Mouse (Mus musculus): Measurements from ENCODE around the gene Olfr1028. TPM values are rescaled to one million over a fixed set of nuclear protein-coding genes. Genes with fewer than 3 reads are reported as not detected.

The Olfr1028 gene
- polyA plus RNA-seq (2015; fragmentation: Nextera tagmentation; extraction: Ambion mirVana) = not detected in 2 replicates

DNA sequence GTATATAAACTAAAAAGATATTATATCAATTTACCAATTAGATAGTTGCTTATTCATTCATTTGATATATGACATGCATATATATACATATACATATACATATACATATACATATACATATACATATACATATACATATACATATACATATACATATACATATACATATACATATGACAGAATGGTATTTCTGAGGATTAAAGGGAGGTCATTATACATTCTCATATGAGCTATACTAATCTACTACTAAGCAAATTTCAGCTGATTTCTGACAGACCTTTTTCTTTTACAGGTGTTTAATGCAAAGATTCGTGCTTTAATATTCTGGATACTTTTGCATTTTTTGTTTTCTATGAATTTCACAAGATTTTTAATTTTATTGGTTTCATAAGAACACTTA, at the start of gene Olfr1028:
Gene Olfr1028, plus strand, starts transcription at position 301 of the 400 bp plus-strand sequence.
- Histone ChIP-seq H3K27ac (replicated peaks) (no peak within 1 kb of the TSS), H3K4me2 (replicated peaks; ENCODE audit: low read depth) (no peak within 1 kb of the TSS), H3K9me3 (ENCODE audit: control insufficient read depth, low read length) (no peaks in the 10 kb centered on the region), H3K4me1 (replicated peaks; ENCODE audit: control insufficient read depth, insufficient read depth) (no peaks in the 10 kb centered on the region), H3K36me3 (ENCODE audit: control insufficient read depth, insufficient read depth, low read length) (no peaks in the 10 kb centered on the region), H3K9ac (ENCODE audit: low read length) (no peak within 1 kb of the TSS), H3K27me3 (ENCODE audit: control insufficient read depth, insufficient read depth, low read length) (no peaks in the 10 kb centered on the region), H3K4me3 (ENCODE audit: low read depth, low read length) (no peak within 1 kb of the TSS)
- DNase-seq (ENCODE audit: low spot score) (no peak), ATAC-seq (ENCODE audit: low FRiP score, low TSS enrichment) (no peak)
- 76% methylated on average over 1 of the region's 1 CpGs for WGBS
- TF ChIP-seq EP300 (optimal IDR thresholded peaks at IDR 0.05) = no peak
- no peak for TF ChIP-seq CTCF (IDR thresholded peaks at IDR 0.05; ENCODE audit: low read depth)

DNA sequence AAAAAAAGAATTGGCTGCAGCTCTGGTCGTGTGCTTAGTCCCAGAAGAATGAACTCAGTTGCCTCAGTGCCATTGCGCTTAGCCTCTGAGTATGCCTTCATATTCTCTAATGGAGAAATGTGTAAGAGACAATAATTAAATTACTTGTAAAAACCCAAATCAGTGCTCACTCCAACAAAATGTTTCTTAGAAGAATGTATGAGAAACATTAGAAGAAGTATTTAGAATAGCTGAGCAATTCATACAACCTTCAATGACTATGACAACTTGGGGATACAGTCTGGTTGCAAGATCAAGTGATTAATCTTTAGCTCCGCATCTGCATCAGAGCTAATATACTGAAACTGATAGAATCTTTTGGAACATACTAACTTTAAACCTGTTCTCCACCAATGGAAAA, 45.3 kb upstream of the Olfr1028 start, which contains the start of gene Olfr1024:
Gene Olfr1024, minus strand, starts transcription at position 101 of the 400 bp plus-strand sequence.
- Histone ChIP-seq H3K36me3 (ENCODE audit: control insufficient read depth, insufficient read depth, low read length) (no peaks in the 10 kb centered on the region), H3K4me3 (ENCODE audit: low read depth, low read length) (no peak within 1 kb of the TSS), H3K27me3 (ENCODE audit: control insufficient read depth, insufficient read depth, low read length) (no peaks in the 10 kb centered on the region), H3K9me3 (ENCODE audit: control insufficient read depth, low read length) (no peaks in the 10 kb centered on the region), H3K4me2 (replicated peaks; ENCODE audit: low read depth) (no peak within 1 kb of the TSS), H3K9ac (ENCODE audit: low read length) (no peak within 1 kb of the TSS), H3K4me1 (replicated peaks; ENCODE audit: control insufficient read depth, insufficient read depth) (no peaks in the 10 kb centered on the region), H3K27ac (replicated peaks) (no peak within 1 kb of the TSS)
- DNase-seq (ENCODE audit: low spot score) (no peak), ATAC-seq (ENCODE audit: low FRiP score, low TSS enrichment) (no peak)
- 80% methylated on average over 3 of the region's 3 CpGs for WGBS
- TF ChIP-seq CTCF (IDR thresholded peaks at IDR 0.05; ENCODE audit: low read depth) (no peak), EP300 (optimal IDR thresholded peaks at IDR 0.05) (no peak)

DNA sequence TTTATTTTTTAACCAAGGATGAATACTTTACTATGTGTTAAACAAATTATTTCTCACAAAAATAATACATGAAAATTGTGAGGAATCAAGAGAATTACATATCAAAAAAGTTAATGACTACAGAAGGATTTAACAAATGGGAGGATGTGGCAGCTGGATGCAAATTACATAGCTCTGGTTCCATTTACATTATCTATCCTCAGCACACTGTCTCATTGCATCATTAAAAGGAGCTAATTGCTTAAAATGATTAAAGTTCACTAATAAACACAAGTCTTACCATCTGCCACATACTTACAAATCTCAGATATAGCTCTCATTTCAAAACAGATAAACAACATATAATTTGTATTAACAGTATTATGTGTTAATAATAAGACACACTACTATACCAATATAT, 37.0 kb upstream of the Olfr1028 start:
- ATAC-seq (ENCODE audit: low FRiP score, low TSS enrichment) (no peak), DNase-seq (ENCODE audit: low spot score) (no peak)
- H3K4me3 ChIP-seq (ENCODE audit: low read depth, low read length) = no peak overlapping the region
- no peaks in the 10 kb centered on the region for H3K27me3 ChIP-seq (ENCODE audit: control insufficient read depth, insufficient read depth, low read length)
- TF ChIP-seq CTCF (IDR thresholded peaks at IDR 0.05; ENCODE audit: low read depth) = no peak
- TF ChIP-seq EP300 (optimal IDR thresholded peaks at IDR 0.05) = no peak
- H3K4me1 ChIP-seq (replicated peaks; ENCODE audit: control insufficient read depth, insufficient read depth) = no peaks in the 10 kb centered on the region
- no peak overlapping the region for H3K4me2 ChIP-seq (replicated peaks; ENCODE audit: low read depth)
- no peak overlapping the region for H3K9ac ChIP-seq (ENCODE audit: low read length)
- H3K27ac ChIP-seq (replicated peaks) = no peak overlapping the region
- H3K9me3 ChIP-seq (ENCODE audit: control insufficient read depth, low read length) = no peaks in the 10 kb centered on the region
- H3K36me3 ChIP-seq (ENCODE audit: control insufficient read depth, insufficient read depth, low read length) = no peaks in the 10 kb centered on the region

DNA sequence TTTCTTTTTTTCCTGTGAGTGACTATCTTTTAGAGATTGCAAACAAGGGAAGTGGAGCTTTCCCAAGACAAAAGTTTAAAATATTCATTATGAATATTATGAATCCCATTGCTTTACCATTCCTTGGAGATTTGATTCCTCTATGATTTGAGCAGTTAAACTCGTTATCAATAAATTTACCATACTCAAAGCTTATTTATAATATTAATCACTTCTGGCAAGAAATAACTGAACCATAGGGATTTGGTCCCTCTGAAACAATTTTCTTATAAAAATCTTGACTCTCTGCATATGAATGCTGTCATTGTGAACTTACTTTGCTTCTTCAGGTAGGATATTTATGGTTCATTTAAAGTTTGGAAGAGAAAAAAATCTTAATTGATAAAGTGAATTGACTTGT, 35.3 kb upstream of the Olfr1028 start, which contains the start of gene Olfr1025-ps1:
Gene Olfr1025-ps1, plus strand, starts transcription at position 301 of the 400 bp plus-strand sequence.
- H3K4me1 ChIP-seq (replicated peaks; ENCODE audit: control insufficient read depth, insufficient read depth) = no peaks in the 10 kb centered on the region
- H3K9ac ChIP-seq (ENCODE audit: low read length) = no peak within 1 kb of the TSS
- no peaks in the 10 kb centered on the region for H3K27me3 ChIP-seq (ENCODE audit: control insufficient read depth, insufficient read depth, low read length)
- H3K4me3 ChIP-seq (ENCODE audit: low read depth, low read length) = no peak within 1 kb of the TSS
- no peak for ATAC-seq (ENCODE audit: low FRiP score, low TSS enrichment)
- H3K36me3 ChIP-seq (ENCODE audit: control insufficient read depth, insufficient read depth, low read length) = no peaks in the 10 kb centered on the region
- DNase-seq (ENCODE audit: low spot score) = no peak
- TF ChIP-seq EP300 (optimal IDR thresholded peaks at IDR 0.05) (no peak), CTCF (IDR thresholded peaks at IDR 0.05; ENCODE audit: low read depth) (no peak)
- WGBS = 65% methylated on average over 1 of the region's 1 CpGs
- no peaks in the 10 kb centered on the region for H3K9me3 ChIP-seq (ENCODE audit: control insufficient read depth, low read length)
- no peak within 1 kb of the TSS for H3K27ac ChIP-seq (replicated peaks)
- no peak within 1 kb of the TSS for H3K4me2 ChIP-seq (replicated peaks; ENCODE audit: low read depth)

DNA sequence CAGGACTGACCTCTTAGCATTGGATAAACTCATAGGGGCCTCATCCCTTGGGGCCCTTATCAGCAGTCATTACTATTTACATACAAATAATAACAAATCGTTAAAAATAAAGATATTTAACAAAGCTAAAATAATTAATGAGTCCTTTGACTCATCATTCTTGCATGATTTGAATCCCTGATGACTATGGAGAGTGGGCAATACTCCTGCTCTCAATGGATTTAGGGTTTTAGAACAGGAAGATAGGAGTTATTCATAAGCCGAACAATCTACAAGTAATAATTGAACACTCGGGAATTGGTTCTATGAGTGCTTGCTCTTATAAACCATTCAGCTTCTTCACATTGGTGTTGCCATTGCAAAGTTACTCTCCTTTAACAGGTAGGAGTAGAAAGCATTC, 29.0 kb upstream of the Olfr1028 start, which contains the start of gene Olfr1026:
Gene Olfr1026, plus strand, starts transcription at position 301 of the 400 bp plus-strand sequence.
- ATAC-seq (ENCODE audit: low FRiP score, low TSS enrichment) (no peak), DNase-seq (ENCODE audit: low spot score) (no peak)
- Histone ChIP-seq H3K27me3 (ENCODE audit: control insufficient read depth, insufficient read depth, low read length) (no peaks in the 10 kb centered on the region), H3K36me3 (ENCODE audit: control insufficient read depth, insufficient read depth, low read length) (no peaks in the 10 kb centered on the region), H3K4me3 (ENCODE audit: low read depth, low read length) (no peak within 1 kb of the TSS), H3K27ac (replicated peaks) (no peak within 1 kb of the TSS), H3K4me2 (replicated peaks; ENCODE audit: low read depth) (no peak within 1 kb of the TSS), H3K9ac (ENCODE audit: low read length) (no peak within 1 kb of the TSS), H3K9me3 (ENCODE audit: control insufficient read depth, low read length) (no peaks in the 10 kb centered on the region), H3K4me1 (replicated peaks; ENCODE audit: control insufficient read depth, insufficient read depth) (no peaks in the 10 kb centered on the region)
- TF ChIP-seq EP300 (optimal IDR thresholded peaks at IDR 0.05) (no peak), CTCF (IDR thresholded peaks at IDR 0.05; ENCODE audit: low read depth) (no peak)
- WGBS = 81% methylated on average over 3 of the region's 3 CpGs

DNA sequence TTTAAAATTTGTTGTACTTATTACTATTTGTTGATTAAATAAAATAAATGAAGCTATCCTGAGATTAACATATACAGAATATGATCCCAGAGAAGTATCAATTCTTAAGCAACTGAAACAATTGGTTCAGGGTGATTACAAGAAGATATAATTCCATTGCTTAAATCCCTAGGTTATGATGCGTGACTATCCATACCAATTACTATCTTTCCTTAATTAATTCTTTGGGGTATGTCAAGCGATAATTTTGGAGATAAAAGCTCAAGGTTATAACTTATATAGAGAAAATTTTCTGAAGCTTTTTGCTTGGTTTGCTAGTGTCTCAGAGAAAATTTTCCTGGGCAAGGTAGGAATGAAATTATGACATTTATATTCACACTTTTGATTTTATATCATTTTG, 23.4 kb downstream of the Olfr1028 start, which contains the start of gene Olfr1029:
Gene Olfr1029, plus strand, starts transcription at position 301 of the 400 bp plus-strand sequence.
- Histone ChIP-seq H3K27ac (replicated peaks) (no peak within 1 kb of the TSS), H3K9me3 (ENCODE audit: control insufficient read depth, low read length) (no peaks in the 10 kb centered on the region), H3K36me3 (ENCODE audit: control insufficient read depth, insufficient read depth, low read length) (no peaks in the 10 kb centered on the region), H3K4me3 (ENCODE audit: low read depth, low read length) (no peak within 1 kb of the TSS), H3K27me3 (ENCODE audit: control insufficient read depth, insufficient read depth, low read length) (no peaks in the 10 kb centered on the region), H3K4me2 (replicated peaks; ENCODE audit: low read depth) (no peak within 1 kb of the TSS), H3K4me1 (replicated peaks; ENCODE audit: control insufficient read depth, insufficient read depth) (no peaks in the 10 kb centered on the region), H3K9ac (ENCODE audit: low read length) (no peak within 1 kb of the TSS)
- WGBS = 81% methylated on average over 2 of the region's 2 CpGs
- no peak for ATAC-seq (ENCODE audit: low FRiP score, low TSS enrichment)
- DNase-seq (ENCODE audit: low spot score) = no peak
- TF ChIP-seq EP300 (optimal IDR thresholded peaks at IDR 0.05) = no peak
- TF ChIP-seq CTCF (IDR thresholded peaks at IDR 0.05; ENCODE audit: low read depth) = no peak
